Mouse (Mus musculus): ENCODE data around the gene Specc1.

- TF ChIP-seq CTCF (IDR thresholded peaks at IDR 0.05; ENCODE audit: extremely low read depth, insufficient read length, insufficient replicate concordance, low read depth, low read length), result no peak
- TF ChIP-seq POLR2A (IDR thresholded peaks at IDR 0.05; ENCODE audit: low read depth, low read length), result no peak
Measured at GRCm38 (mm10) chr11:62249266-62250037, 292.9 kb downstream of the Specc1 start.
